Mouse (Mus musculus): ENCODE data around the gene Apol7b. TPM values are rescaled to one million over a fixed set of nuclear protein-coding genes. Genes with fewer than 3 reads are reported as not detected.
"Not testable (repeated sequence)": the region's sequence is repeated elsewhere in the genome, so short reads cannot be mapped to it uniquely, and the experiment has no call there.

The Apol7b gene
- total RNA-seq (2018; cell fraction: chromatin; rRNA removed) = not detected
- not detected for total RNA-seq (2018; cell fraction: cytosol; rRNA removed)
- not detected for total RNA-seq (2018; cell fraction: nucleus; rRNA removed)
- not detected in 3 replicates for polyA plus RNA-seq (2018)

DNA sequence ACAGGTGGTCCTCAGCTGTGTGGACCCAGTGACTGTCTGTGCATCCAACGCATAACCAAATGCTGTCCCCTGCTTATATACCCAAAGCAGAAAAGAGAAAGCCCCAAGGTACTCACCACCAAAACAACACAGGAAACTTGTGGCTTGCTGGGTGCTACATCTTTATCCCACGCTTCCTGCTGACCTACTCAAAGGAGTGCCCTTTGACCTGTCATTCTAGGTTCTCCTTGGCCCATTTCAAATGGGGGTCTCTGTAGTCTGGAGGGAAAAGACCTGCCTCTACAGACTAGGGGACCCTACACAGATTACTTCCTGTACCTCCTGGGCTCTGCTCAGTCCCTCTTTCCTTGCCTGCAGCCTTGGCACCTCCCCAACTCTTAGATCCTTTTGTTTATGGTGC is at the start of gene Apol7b:
Gene Apol7b (minus strand): TSS at position 101 of the 400 bp plus-strand sequence.
- not testable (repeated sequence) for H3K27ac ChIP-seq; H3K36me3 ChIP-seq (ENCODE audit: inconsistent target); H3K4me3 ChIP-seq (ENCODE audit: inconsistent target); H3K79me2 ChIP-seq (ENCODE audit: inconsistent target)
- WGBS (ENCODE audit: missing documents) = 100% methylated on average over 1 of the region's 2 CpGs

DNA sequence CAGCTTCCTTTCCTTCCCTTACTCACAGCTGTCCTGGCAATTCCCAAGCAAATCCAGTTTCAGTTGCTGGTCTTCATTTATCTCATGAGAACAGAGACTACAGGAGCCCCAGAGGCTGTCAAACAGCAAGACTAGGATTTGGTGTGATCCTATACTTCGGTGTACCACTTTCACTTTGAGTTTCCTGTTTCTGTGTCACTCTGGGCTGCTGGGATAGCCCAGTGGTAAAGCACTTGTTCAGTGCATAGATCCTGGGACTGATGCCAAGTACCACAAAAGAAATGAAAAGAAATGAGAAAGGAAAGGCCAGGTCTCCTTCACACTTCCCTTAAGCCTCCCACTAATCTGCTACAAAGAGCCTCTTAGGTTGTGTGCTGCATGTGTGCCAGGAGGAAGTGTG is 47.4 kb upstream of the Apol7b start:
- H3K36me3 ChIP-seq (ENCODE audit: inconsistent target); H3K79me2 ChIP-seq (ENCODE audit: inconsistent target); H3K27ac ChIP-seq; H3K4me3 ChIP-seq (ENCODE audit: inconsistent target): not testable (repeated sequence)
- WGBS (ENCODE audit: missing documents) = 0% methylated on average over 1 of the region's 1 CpGs

DNA sequence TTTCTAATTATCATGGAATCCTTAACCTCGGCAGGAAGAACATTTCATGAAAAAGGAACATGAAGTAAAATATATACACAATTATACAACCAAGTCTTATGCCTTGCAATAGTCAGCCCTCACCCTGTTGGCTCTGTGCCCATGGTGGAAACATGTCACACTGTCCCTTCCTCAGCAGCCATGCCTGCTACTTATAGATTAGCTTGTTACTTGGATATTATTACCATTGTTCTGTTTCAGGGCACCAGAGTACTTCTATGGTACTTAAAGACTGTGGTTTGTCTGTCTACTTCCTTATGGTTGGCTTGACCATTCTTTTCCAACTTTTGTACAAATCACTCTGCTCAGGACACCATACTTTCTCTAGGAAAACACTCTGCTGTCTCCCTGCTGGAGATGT is 45.9 kb upstream of the Apol7b start:
- H3K4me3 ChIP-seq (ENCODE audit: inconsistent target); H3K27ac ChIP-seq; H3K36me3 ChIP-seq (ENCODE audit: inconsistent target); H3K79me2 ChIP-seq (ENCODE audit: inconsistent target): not testable (repeated sequence)
- no CpG with 5 or more reads among the region's 1 CpGs for WGBS (ENCODE audit: missing documents)

DNA sequence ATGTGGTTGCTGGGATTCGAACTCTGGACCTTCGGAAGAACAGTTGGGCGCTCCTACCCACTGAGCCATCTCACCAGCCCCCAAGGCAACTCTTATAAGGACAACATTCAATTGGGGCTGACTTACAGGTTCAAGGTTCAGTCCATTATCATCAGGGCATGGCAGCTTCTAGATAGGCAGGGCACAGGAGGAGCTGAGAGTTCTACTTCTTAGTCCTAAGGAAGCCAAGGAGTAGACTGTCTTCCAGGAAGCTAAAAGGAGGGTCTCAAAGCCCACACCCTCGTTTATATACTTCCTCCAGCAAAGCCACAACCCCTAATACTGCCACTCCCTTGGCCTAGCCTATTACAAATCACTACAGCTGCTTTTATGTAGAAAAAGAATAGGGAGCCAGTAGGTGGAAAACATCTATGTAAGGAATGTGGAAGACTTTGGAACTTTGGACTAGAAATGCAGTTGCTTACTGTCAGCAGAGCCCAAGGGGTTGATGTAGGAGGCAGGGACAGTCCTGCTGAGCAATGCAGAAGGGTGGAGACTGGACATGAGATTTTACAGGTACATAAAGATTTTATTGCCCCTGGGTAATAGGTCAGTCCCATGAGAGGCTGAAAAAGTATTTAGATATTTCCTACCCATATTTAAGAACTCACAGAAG is 35.0 kb upstream of the Apol7b start:
- WGBS (ENCODE audit: missing documents) = 63% methylated on average over 4 of the region's 4 CpGs
- Histone ChIP-seq H3K4me3 (ENCODE audit: inconsistent target) (no peak overlapping the region), H3K79me2 (ENCODE audit: inconsistent target) (no peaks in the 10 kb centered on the region), H3K36me3 (ENCODE audit: inconsistent target) (no peaks in the 10 kb centered on the region), H3K27ac (no peak overlapping the region)

DNA sequence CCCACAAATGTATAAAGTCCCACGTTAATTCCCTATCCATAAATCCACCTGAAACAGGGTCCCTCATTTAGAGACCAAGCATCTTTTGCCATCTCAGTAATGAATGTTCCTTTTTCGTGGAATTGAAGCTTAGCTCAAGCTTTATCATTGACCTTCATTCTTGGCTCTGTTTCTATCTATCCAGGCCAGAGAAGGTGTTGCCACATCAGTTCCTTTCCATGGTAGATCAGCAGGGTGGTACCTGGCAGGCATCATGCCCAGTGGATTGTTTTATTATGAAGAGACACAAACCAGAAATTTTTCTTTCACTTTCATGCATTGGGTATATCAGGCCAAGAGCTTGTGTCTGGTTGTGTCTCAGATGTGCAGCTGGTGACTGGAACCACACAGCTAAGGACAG is 29.4 kb upstream of the Apol7b start, which contains the start of gene Apol10a:
Gene Apol10a (plus strand): TSS at position 355 of the 400 bp plus-strand sequence.
- H3K4me3 ChIP-seq (ENCODE audit: inconsistent target); H3K36me3 ChIP-seq (ENCODE audit: inconsistent target); H3K79me2 ChIP-seq (ENCODE audit: inconsistent target); H3K27ac ChIP-seq: not testable (repeated sequence)
- WGBS (ENCODE audit: missing documents) = 75% methylated on average over 2 of the region's 2 CpGs

DNA sequence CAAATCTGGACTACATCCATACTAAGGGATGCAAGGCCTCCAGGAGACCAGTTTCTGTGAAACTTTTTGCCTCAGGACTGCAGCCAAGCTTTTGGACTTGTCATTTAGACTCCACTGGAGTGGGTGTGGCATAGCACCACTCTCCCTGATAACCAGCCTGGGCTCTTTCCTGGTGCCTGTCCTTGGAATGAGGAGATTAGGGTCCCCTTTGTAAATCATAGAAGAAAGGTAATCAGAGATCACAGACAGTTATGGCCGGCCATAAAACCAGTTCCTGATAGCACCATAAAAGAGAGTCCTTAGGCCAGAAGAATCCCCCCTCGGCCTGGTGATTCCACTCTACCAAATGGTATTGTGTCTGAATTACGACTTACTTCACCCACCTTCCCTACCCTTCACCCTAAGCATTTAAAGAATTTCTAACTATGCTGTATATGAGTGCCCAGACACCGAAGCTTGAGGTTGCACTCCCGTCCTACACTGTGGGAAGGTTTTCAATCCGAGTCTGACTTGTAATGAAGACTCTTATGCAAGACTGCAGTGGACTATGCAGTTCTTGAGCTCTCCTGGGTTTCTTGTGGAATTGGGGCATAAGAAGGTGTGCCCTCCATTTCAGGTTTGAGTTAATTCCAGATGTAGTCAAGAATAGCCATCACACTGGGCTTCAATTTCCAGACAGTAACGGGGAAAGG is 27.6 kb upstream of the Apol7b start:
- H3K79me2 ChIP-seq (ENCODE audit: inconsistent target); H3K4me3 ChIP-seq (ENCODE audit: inconsistent target); H3K27ac ChIP-seq; H3K36me3 ChIP-seq (ENCODE audit: inconsistent target): not testable (repeated sequence)
- WGBS (ENCODE audit: missing documents) = 76% methylated on average over 3 of the region's 7 CpGs

DNA sequence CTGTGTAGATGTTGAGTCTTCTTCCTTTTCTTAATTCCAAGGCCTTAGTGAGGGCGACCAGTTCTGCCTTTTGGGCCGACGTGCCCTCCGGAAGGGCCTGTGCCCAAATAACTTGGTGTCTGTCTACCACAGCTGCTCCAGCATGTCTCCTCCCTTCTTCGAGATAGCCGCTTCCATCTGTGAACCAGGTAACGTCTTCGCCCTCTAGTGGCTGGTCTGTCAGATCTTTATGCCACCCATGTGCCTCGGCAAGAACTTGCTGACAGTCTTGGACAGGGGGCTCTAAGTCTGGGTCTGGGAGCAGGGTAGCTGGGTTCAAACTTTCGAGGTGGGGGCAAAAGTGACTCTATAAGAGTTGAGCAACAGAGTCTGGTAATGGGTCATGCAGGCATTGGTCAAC is 2.6 kb upstream of the Apol7b start:
- 48% methylated on average over 10 of the region's 10 CpGs for WGBS (ENCODE audit: missing documents)
- H3K36me3 ChIP-seq (ENCODE audit: inconsistent target); H3K79me2 ChIP-seq (ENCODE audit: inconsistent target); H3K4me3 ChIP-seq (ENCODE audit: inconsistent target); H3K27ac ChIP-seq: not testable (repeated sequence)

DNA sequence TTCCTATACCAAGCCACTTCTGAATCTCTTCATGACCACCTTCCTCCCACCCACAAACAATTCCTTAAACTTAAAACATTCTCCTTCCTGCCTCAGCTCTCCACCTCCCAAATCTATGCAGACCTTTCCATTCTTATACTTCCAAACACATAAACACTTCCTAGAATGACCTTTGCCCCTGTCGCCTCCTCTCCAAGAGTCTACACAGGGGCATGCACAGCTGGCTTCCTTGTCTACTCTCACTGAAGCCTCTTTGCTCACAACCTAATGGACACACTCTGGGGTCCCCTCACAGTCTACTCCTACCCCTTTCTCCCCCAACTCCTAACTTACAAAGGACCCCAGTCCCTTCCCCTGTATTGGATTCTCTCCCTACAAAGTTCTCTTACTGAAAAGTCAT is 1.6 kb downstream of the Apol7b start:
- not testable (repeated sequence) for H3K27ac ChIP-seq; H3K4me3 ChIP-seq (ENCODE audit: inconsistent target); H3K79me2 ChIP-seq (ENCODE audit: inconsistent target); H3K36me3 ChIP-seq (ENCODE audit: inconsistent target)
- WGBS (ENCODE audit: missing documents) = no CpG with 5 or more reads among the region's 1 CpGs

DNA sequence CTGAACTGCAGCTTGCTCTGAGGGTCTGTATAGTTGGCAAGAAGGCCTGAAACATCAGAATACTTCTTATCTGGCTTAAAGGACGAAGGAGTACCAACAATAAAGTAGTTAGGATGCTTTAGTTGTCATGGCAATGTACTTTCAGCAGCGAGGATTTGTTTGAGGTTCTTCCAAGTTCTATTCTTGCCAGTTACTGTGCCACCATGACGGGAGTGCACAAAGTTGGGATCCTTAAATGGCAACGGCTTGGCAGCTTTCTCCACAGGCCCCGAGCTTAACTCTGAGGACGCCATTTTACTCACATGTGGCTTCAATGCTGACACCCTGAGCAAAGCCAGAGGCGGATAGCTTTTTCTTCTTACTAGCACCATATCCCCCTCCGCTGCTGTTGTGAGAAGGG is 2.5 kb downstream of the Apol7b start:
- WGBS (ENCODE audit: missing documents) = 86% methylated on average over 7 of the region's 8 CpGs

DNA sequence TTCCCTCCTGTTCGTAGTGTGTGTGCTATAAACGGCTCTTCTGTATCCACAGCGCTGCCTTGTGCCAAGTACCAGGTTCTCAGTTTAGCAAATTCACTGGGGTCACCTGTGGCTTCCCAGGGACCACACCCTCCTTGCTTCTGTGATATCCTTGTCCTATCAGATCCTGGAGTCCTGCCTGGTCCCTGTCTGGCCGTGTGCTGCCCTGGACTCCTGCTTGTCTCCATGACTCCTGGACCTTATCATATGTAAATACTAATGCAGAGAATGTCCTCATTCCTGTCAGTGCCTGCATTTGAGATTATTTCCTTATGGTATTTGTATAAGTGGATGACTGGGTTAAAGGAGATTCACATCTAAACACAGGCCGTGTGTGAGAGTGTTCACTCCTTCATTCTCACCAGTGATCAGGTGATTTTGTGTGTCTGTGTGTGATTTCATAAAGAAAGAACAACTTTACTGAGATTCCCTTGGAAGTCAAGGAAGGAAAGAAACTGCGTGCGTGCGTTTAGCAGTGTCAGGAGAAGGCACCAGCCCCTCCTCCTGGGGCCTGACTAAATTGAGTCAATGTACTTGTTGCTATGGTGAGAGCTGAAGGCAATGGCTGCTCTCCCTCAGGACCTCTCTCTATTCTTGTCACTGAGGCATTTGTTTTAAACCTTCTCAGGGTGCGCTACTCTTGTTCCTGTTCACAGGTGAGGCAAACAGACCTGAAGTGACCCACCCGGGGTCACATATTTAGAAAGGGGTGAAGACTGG is 18.4 kb downstream of the Apol7b start:
- not testable (repeated sequence) for H3K4me3 ChIP-seq (ENCODE audit: inconsistent target)
- WGBS (ENCODE audit: missing documents) = 86% methylated on average over 5 of the region's 10 CpGs

More for the DNA sequence above, 2.5 kb downstream of the Apol7b start:
- H3K4me3 ChIP-seq (ENCODE audit: inconsistent target); H3K79me2 ChIP-seq (ENCODE audit: inconsistent target); H3K36me3 ChIP-seq (ENCODE audit: inconsistent target); H3K27ac ChIP-seq: not testable (repeated sequence)

DNA sequence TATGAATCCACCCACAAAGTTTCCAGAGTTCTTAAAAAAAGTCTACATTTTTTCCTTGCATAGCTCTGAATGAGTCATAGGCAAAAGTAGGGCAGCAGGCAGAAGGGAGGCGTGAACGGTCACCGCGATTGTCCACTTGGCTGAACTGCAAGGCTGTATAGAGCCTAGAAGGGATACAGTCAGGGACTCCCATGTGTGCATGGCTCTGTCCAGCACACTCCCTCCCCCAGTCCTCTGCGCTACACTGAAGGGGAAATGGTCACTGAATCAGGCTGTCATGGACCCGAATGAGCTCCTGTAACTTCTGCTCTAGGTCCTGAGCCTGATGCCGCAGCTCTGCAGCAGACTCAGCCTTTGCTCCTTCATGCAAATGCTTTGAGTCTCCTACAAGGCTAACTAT is 24.4 kb downstream of the Apol7b start:
- H3K79me2 ChIP-seq (ENCODE audit: inconsistent target); H3K36me3 ChIP-seq (ENCODE audit: inconsistent target); H3K27ac ChIP-seq; H3K4me3 ChIP-seq (ENCODE audit: inconsistent target): not testable (repeated sequence)
- WGBS (ENCODE audit: missing documents) = 33% methylated on average over 2 of the region's 7 CpGs

More for the DNA sequence above, 18.4 kb downstream of the Apol7b start:
- H3K27ac ChIP-seq; H3K36me3 ChIP-seq (ENCODE audit: inconsistent target); H3K79me2 ChIP-seq (ENCODE audit: inconsistent target): not testable (repeated sequence)

DNA sequence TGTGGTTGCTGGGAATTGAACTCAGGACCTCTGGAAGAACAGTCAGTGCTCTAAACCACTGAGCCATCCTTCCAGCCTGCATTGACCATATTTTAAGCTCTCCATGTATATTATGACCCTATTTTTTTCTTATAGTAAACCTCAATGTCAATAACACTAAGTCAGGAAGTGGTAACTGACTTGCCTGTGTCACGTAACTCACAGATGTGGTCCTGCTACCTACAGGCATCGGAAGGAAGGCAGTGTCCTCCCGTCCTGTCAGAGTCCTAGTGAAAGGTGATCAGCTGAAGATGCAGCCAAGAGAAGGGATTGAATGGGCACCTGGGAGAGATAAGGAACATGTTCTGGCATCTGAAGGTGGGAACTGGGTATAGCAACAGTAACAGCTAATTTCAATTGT is 27.6 kb downstream of the Apol7b start:
- not testable (repeated sequence) for H3K36me3 ChIP-seq (ENCODE audit: inconsistent target); H3K79me2 ChIP-seq (ENCODE audit: inconsistent target); H3K27ac ChIP-seq; H3K4me3 ChIP-seq (ENCODE audit: inconsistent target)
- WGBS (ENCODE audit: missing documents) = no CpG with 5 or more reads among the region's 3 CpGs

DNA sequence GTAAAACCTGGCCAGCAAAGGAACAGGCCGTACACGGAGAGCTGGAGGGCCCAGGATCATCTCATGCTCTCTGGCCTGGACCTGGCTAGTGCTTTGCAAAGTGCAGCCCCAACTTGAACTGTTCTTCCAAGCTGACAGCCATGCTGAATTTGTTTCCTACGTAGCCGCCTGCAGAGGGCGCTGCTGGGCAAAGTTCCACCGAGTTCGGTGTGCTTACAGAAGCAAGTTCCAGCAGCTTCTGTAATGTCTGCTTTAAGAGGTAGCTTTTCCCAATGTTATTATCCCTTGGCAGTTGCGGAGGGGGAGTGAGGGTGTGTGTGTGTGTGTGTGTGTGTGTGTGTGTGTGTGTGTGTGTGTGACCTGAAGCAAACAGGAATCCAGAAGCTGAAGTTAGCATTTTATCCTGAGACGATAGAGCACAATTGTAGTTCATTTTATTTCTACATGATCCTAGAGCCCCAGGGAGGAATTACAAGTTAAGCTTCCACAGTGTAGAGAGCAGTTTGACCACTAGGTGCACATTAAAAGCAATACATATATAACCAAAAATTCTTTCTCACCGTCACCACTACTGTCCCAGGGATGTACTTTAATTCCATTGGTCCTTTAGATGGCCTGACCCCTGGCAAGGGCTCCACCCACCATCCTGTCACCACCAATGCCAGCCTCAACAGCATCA is 30.5 kb downstream of the Apol7b start:
- not testable (repeated sequence) for H3K4me3 ChIP-seq (ENCODE audit: inconsistent target); H3K79me2 ChIP-seq (ENCODE audit: inconsistent target); H3K36me3 ChIP-seq (ENCODE audit: inconsistent target); H3K27ac ChIP-seq
- no CpG with 5 or more reads among the region's 10 CpGs for WGBS (ENCODE audit: missing documents)

DNA sequence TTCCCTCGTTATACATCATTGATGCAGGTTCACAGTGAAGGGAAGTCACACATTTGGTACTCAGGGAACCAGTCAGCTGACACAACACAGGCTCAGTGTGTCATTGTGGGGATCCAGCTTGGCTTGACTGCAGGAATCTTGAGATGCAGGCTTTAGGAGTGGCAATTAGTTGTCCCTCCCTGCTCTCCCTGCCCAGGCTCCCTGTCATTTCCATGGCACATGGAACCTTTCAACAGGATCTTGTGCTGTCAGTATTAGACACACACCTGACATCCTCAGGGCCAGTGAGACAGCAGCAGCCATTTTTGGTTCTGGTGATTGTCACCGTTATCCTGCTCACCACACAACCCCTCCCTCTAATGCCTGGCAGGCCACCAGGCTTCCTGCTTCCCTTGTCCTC is 31.6 kb downstream of the Apol7b start:
- WGBS (ENCODE audit: missing documents) = 66% methylated on average over 2 of the region's 2 CpGs
- H3K36me3 ChIP-seq (ENCODE audit: inconsistent target); H3K79me2 ChIP-seq (ENCODE audit: inconsistent target); H3K4me3 ChIP-seq (ENCODE audit: inconsistent target); H3K27ac ChIP-seq: not testable (repeated sequence)

DNA sequence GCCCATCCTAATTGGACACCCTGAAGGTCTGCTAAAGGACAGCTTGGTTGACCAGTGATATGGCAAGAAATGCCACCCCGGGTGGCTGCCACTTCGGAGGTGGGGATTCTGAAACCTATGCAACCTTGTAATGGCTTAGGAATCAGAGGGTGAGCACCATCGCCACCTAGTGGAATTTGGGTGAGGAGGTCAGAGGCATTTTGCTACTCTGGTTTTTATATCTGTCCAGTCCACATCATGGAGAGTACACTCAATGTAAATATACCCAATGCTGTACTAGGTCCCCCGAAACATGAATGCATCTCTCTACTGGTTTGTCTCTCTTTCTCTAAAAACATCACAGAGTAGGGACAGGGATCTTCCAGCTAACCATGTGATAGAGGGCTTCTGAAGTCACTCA is 34.6 kb downstream of the Apol7b start:
- 33% methylated on average over 1 of the region's 4 CpGs for WGBS (ENCODE audit: missing documents)
- H3K36me3 ChIP-seq (ENCODE audit: inconsistent target) = not testable (repeated sequence)

More for the DNA sequence above, 34.6 kb downstream of the Apol7b start:
- not testable (repeated sequence) for H3K27ac ChIP-seq; H3K79me2 ChIP-seq (ENCODE audit: inconsistent target); H3K4me3 ChIP-seq (ENCODE audit: inconsistent target)

Measured in macrophage (primary cell).